Mouse (Mus musculus) kidney, postnatal 4 days (tissue): ENCODE measurements around the gene Senp5.
A peak's percentile ranks its signal among the peaks of the same experiment; 100 is the strongest.

Experiments
- DNase-seq, 2 experiments: peaks; one replicate each; pipeline ENCODE4 v3.0.0; 2021; ENCODE audit warnings: mixed read lengths in 2 of 2

Senp5 gene

DNA sequence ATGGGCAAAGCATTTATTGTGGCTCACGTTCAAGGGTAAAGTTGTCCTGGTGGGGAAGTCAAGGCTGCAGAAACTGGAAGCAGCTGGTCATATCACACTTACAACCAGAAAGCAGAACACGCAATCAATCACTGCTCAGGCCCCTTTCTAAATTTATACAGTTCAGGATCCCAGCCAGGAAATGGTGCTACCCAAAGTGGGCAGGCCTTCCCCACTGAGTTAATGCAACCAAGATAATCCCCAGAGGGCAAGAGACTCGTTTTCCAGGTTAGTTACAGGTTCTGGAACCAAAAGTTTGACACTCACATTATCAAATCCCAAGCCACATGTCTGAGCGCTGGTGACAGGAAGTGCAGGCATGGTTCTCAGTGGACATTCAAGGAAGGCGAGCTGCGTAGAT, 64.2 kb downstream of the Senp5 start:
- no peak for DNase-seq

DNA sequence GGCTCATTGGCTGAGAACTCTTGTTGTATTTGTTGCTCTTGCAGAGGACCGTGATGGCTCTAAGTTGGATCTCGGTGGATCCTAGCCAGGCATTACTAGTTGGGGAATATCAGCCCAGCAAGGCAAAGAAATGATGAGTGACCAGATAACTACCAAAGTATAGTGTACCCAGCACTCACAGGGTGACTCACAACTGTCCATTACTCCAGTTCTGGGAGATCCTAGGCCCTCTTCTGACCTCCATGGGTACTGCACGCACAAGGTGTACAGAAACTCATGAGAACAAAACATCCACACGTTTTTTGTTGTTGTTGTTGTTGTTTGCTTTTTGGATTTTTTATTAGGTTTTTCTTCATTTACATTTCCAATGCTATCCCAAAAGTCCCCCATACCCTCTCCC, 66.5 kb downstream of the Senp5 start:
- DNase-seq = no peak

DNA sequence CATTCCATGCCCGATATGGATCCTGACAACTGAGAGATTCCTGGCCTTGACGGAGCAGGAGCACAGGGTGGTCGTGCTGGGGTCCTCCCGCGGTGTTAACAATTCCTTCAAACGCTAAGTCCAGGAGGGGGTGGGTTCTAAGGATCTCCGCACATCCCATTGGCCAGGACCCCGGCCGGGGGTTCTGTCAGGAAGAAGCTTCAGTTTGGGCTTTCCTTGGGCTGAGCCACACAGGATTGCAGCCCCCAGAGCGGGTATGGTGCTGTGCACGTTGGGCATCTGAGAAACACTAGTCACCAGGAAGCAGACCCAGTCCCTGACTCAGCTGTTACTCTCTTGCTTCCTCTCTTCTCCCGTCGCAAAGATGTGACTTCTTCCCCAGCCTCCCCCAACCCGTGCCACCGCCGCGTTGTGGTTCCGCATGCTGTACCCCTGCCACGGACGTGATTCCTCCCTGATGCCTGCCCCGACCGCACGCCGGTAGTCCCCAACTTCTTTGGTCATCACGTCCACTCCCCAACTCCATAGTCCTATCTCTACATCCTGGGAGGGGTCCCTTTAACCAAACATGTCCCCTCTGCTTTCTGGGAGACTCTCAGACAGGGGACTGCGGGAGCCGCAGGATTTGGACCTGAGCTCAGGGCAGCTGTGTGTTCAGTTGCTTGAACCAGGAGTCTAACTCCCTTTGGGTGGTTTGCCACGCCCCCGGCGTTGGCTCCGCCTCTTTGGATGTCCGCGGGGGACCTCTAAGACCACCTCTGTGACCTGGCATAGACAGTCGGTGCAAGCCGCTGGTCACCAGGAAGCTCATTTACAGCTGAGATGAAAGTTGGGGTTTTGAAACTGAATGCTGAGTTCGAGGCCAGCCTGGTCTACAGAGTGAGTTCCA, 67.8 kb downstream of the Senp5 start:
- DNase-seq = peak; percentile 31 to 38

GRCm38 (mm10) chr16:31934550-31935010, 68.5 kb downstream of the Senp5 start:
- DNase-seq = no peak

GRCm38 (mm10) chr16:31933751-31934549, 69.1 kb downstream of the Senp5 start, which contains the start of gene Pigz:
Pigz (plus strand) TSS chr16:31933851.
- peak; percentile 50 to 65 for DNase-seq

DNA sequence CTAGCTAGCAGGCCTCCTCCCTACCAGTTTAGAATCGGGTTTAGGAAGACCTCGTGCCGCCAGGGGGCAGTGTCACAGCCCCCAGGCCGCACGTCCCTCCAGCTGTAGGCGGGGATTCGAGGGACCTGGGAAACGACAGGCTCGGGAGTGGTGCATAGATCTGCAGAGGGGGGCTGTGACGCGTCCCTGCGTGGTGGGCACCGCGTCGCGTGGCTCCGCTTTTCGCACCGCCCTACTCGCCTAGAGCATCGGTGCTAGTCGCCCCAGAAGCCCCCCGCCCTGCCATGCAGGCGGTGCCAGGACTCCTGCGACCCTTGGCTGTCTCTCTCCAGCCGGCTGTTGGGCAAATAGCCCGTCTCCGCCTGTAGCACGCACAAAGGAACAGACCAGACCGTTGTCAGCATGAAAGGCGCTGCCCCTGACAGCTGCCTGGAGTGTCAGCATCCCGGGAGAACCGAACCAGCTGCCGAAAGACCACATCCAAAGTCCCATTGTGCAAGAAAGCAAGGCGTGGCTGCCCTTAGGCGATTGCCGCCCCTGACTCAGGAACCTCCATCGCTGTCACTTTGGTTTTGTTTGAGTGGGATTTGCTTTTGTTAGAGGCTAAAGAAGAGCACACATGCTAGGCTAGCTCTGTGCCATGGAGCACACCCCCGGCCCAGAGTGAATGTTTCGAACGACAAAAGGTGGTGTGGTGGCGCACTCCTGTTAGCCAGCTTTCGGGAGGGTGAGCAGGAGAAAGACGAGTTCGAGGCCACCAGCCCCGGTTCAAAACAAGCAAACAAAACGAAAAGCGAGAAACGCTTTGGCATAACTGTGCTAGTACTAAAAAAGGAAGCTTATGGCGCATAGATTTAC, 70.0 kb downstream of the Senp5 start:
- peak; percentile 89 to 94 for DNase-seq

DNA sequence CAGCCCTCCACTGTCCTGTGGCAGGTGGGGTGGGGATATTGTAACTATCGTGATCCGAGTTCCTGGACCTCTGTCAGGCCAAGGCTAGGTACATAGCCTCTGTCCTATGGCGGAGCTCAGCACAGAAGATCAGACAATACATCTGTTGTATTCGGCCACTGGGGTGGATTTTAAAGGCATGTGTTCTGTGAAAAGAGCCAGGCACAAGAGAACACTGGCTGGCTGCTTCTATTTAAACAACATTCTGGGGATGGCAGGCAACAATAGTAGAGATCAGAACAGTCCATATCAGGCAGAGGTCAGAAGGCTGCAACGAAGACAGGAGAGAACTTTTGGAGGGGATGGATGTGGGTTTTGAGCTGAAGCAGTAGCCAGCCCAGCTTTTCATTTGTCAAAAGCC, 70.8 kb downstream of the Senp5 start:
- no peak for DNase-seq

GRCm38 (mm10) chr16:31931330-31931729, 71.8 kb downstream of the Senp5 start:
- DNase-seq = peak in 1 of 2 experiments; percentile 22

DNA sequence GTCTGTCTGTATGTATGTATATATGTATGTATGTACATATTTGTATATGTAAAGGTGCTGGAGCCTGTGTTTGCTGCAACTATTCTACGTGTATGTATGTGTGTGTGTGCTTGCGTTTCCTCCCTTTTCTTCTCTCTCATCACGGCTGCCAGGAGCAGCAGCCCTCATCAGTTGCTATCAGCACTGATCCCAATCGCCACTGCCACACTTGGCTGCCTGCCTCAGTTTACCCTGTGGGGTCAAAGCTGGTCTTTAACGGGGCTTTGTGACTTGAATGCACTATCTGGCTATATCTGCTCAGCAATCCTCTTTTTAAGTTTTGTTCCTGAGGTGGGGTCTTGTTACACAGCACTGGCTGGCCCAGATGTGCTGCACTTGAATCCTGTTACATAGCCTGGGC, 75.7 kb downstream of the Senp5 start:
- no peak for DNase-seq

- DNase-seq = no peak
Observed at GRCm38 (mm10) chr16:31926547-31927182, 76.4 kb downstream of the Senp5 start.

GRCm38 (mm10) chr16:31926091-31926490, 77.0 kb downstream of the Senp5 start:
- DNase-seq = peak in 1 of 2 experiments; percentile 16

DNA sequence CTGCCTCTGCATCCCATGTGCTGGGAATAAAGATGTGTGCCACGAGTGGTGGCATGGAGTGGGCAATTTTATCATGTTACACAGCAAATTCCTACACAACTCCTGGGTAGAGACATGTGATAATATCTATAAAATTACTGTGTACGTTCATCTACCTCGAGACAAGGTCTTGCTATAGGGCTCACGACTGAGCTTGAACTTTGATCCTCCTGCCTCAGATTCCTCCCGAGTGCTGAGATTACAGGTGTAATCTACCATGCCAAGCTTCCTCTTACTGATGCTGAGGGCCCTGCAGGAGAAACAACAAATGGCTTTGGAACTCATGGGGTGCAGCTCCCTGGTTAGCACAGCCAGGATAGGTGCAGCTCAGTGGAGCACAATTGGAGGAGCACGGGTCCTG, 78.7 kb downstream of the Senp5 start:
- no peak for DNase-seq

DNA sequence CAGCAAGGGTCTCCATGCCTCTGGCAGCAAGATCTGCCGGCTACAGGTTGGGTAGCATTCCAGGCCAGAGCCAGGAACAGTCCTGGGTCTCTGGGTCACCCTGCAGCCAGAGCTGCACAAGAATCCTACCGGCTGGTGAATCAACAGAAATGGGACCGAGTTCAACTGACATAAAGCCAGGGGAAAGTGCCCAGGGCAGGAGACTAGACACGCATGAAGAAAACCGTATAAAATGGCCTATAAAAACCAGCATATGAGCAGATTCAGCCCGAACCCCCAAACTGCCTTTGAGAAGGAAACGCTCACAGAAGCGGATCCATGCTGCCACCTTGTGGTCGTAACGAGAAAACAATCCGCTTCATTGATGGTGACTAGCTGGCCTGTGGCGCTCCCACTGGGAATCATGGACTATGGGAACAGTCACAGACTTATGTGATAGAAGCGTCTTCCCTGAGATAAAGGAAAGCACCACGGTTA, 84.8 kb downstream of the Senp5 start:
- DNase-seq = peak; percentile 86 to 88

GRCm38 (mm10) chr16:31917776-31918175, 85.3 kb downstream of the Senp5 start:
- DNase-seq = no peak

DNA sequence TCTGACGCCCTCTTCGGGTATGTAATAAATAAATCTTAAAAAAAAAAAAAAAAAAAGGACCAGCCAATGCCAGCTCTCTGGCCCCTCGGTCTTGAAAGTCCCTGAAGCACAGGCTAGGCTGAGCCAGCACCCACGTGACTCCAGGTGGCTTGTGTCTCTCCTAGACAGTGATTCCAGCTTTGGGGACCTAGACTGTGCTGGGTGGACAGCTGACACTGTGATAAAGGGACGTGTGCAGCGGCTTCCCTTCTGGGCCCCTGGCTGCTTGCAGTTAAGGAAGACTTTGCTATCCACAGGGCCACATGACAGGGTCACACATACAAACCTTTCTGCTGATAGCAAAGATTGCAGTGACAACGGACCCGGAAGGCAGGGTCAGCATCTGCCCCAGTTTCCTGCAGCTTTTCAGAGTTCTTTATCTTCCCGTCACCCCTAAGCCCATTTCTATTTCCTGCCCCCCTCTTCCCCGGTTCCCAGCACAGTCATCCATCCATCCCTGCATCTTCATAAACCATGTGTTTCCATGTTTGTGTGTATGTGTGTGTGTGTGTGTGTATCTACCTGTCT, 92.7 kb downstream of the Senp5 start:
- DNase-seq = peak in 1 of 2 experiments; percentile 27
